Mouse (Mus musculus) cortical plate, adult 2 months (tissue): ENCODE measurements around the gene Dhrs7b.

Experiments used
- CTCF ChIP-seq: fragments of 200-500 bp; IDR thresholded peaks from 2 replicates; pipeline ENCODE4 v1.5.1; 2011; ENCODE audit warnings: mild to moderate bottlenecking, control low read depth, low read length; ENCODE audit not compliant: insufficient read depth; ENCODE audit errors: extremely low read depth
- POLR2A ChIP-seq: fragments of 200-500 bp; IDR thresholded peaks from 2 replicates; pipeline ENCODE4 v1.6.1; 2011; ENCODE audit warnings: mild to moderate bottlenecking, low read length, control low read depth; ENCODE audit not compliant: insufficient read depth; ENCODE audit errors: extremely low read depth

DNA sequence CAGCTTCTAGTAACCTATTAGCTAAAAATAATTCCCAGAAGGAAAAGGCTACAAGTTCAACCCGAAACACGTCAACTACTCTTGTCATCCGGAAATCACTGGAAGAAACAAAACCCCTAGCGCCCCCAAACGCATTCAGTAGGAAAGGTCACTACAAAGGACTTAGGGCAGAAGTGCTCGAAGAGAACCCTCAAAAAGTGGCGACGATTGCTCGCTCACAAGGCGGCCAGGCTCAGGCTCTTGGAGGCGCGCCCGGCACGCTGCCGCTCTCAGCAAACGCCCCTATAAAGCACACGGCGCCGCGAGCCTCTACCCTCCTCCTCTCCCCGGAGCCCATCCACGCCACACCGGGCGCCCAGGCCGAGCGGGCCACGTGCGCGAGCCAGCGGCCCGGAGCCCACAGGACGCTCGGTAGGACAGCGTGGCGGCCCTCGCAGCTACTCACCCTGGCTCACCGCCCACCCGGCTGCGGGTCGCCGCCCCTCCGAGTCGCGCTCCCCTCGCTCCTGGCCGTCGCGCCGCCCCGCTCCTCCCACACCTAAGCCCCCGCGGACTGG is 47.7 kb downstream of the Dhrs7b start:
- TF ChIP-seq CTCF (no peak), POLR2A (no peak)
